ENCODE assay signal across 7 mouse cellular contexts in genomic region chr16:76373671-76374091, GRCm38 (mm10). TPM values are rescaled to one million over a fixed set of nuclear protein-coding genes. Genes with fewer than 3 reads are reported as not detected.
A peak's percentile ranks its signal among the peaks of the same experiment; 100 is the strongest.
DNase-seq lines count a peak whose midpoint lies in the region; ATAC-seq lines count a peak whose summit lies in the region.

Gene Nrip1 (minus strand): TSS chr16:76373827.

- no peaks in the 10 kb centered on the region for H3K9me3 ChIP-seq in hindbrain, embryonic 10.5 days
- H3K9me3 ChIP-seq in lung, embryonic 16.5 days (ENCODE audit: control insufficient read depth, low read length) = no peaks in the 10 kb centered on the region

- ATAC-seq in lung, embryonic 16.5 days (ENCODE audit: low read depth) = peak; percentile 40

- peak within 1 kb of the TSS; percentile 75 for H3K4me2 ChIP-seq in lung, embryonic 16.5 days (ENCODE audit: low read depth, low read length)

- DNase-seq in T-cell, adult 2 months (ENCODE audit: low spot score) = peak; percentile 69
- peak; percentile 84 for DNase-seq in cerebellum, adult 9-10 months
- DNase-seq in frontal cortex, adult 2 months (ENCODE audit: extremely low spot score in 1 of 2, low spot score in 1 of 2) = peak; percentile 31 to 59
- peak; percentile 72 for DNase-seq in hindbrain, embryonic 10.5 days (ENCODE audit: low spot score)
- peak; percentile 45 to 68 for DNase-seq in layer of hippocampus, postnatal 10 days (ENCODE audit: low spot score in 2 of 2)
- peak; percentile 40 for DNase-seq in ovary, postnatal 14 days (ENCODE audit: low spot score)

- no peaks in the 10 kb centered on the region for H3K36me3 ChIP-seq in hindbrain, embryonic 10.5 days
- no peaks in the 10 kb centered on the region for H3K36me3 ChIP-seq in lung, embryonic 16.5 days (ENCODE audit: control insufficient read depth, insufficient read depth, low read length)

- peak within 1 kb of the TSS; percentile 99 for H3K27ac ChIP-seq in hindbrain, embryonic 10.5 days
- H3K27ac ChIP-seq in lung, embryonic 16.5 days (ENCODE audit: low read length) = peak within 1 kb of the TSS; percentile 99

- H3K27me3 ChIP-seq in hindbrain, embryonic 10.5 days (ENCODE audit: insufficient read depth, poor library complexity, severe bottlenecking) = no peaks in the 10 kb centered on the region
- H3K27me3 ChIP-seq in lung, embryonic 16.5 days (ENCODE audit: control insufficient read depth, insufficient read depth, low read depth, low read length) = no peaks in the 10 kb centered on the region

- peak within 1 kb of the TSS; percentile 91 for H3K4me3 ChIP-seq in hindbrain, embryonic 10.5 days
- H3K4me3 ChIP-seq in lung, embryonic 16.5 days (ENCODE audit: low read length) = peak within 1 kb of the TSS; percentile 84

- H3K9ac ChIP-seq in lung, embryonic 16.5 days (ENCODE audit: low read length) = peak within 1 kb of the TSS; percentile 97

- WGBS in hindbrain, embryonic 10.5 days = under 1% methylated on average over 9 of the region's 9 CpGs
- 2% methylated on average over 9 of the region's 9 CpGs for WGBS in lung, embryonic 16.5 days

- H3K4me1 ChIP-seq in hindbrain, embryonic 10.5 days (replicated peaks) = peaks cover 35% of the 10 kb centered on the region
- H3K4me1 ChIP-seq in lung, embryonic 16.5 days (replicated peaks; ENCODE audit: control insufficient read depth, insufficient read depth, low read length) = peaks cover 25% of the 10 kb centered on the region

RNA-seq across cellular contexts. Expression of gene Nrip1, which starts in this region (rescaled TPM):
- 8.1 and 10.1 TPM in 2 replicates for polyA plus RNA-seq in frontal cortex, adult 2 months (2012; rRNA removed)
- polyA plus RNA-seq in hindbrain, embryonic 10.5 days (2016; fragmentation: Nextera tagmentation; extraction: Ambion mirVana) = 34.8 and 46.6 TPM in 2 replicates
- total RNA-seq in layer of hippocampus, postnatal 10 days (2021) = 10 to 100 TPM; 53.2 to 59.2 TPM
- polyA plus RNA-seq in lung, embryonic 16.5 days (2015; fragmentation: Nextera tagmentation; extraction: Ambion mirVana) = 44.3 and 45.4 TPM in 2 replicates

Comparison
In these comparisons a context has a peak if more than half of its experiments do, and no peak if none do; other contexts are left out.
1. Peak in every context shown above with its lines: DNase-seq, ATAC-seq, H3K4me3 ChIP-seq and H3K27ac ChIP-seq.